Mouse (Mus musculus) forebrain, embryonic 11.5 days (tissue): ENCODE results near the gene Parvb. TPM values are rescaled to one million over a fixed set of nuclear protein-coding genes. Genes with fewer than 3 reads are reported as not detected.

Experiments
- ATAC-seq: fragments of 200-750 bp; cut with Nextera tagmentation; replicated peaks from 2 replicates; pipeline ENCODE4 v1.8.0; 2017; ENCODE audit warnings: moderate TSS enrichment; ENCODE audit not compliant: low FRiP score
- DNase-seq: peaks from one replicate; pipeline ENCODE4 v3.0.0-alpha.2; 2017; ENCODE audit warnings: low spot score
- H3K27ac ChIP-seq: fragments of 300-500 bp; sonication (generic); 2 replicates; pipeline ENCODE4 v1.5.1; 2014; ENCODE audit warnings: low read depth, low read length
- H3K27me3 ChIP-seq: fragments of 300-500 bp; sonication (generic); 2 replicates; pipeline ENCODE4 v1.6.1; 2014; ENCODE audit warnings: mild to moderate bottlenecking, low read length, mixed read lengths; ENCODE audit not compliant: control insufficient read depth, insufficient read depth
- H3K36me3 ChIP-seq: fragments of 300-500 bp; sonication (generic); 2 replicates; pipeline ENCODE4 v1.6.1; 2014; ENCODE audit warnings: mild to moderate bottlenecking, low read length, moderate library complexity, mixed read lengths; ENCODE audit not compliant: control insufficient read depth, insufficient read depth
- H3K4me1 ChIP-seq: fragments of 300-500 bp; sonication (generic); replicated peaks from 2 replicates; pipeline ENCODE4 v1.6.1; 2014; ENCODE audit warnings: low read length, mixed read lengths; ENCODE audit not compliant: control insufficient read depth, insufficient read depth
- H3K4me2 ChIP-seq: fragments of 300-500 bp; sonication (generic); 2 replicates; pipeline ENCODE4 v1.6.1; 2014; ENCODE audit warnings: low read depth, mild to moderate bottlenecking, low read length, moderate library complexity, mixed read lengths; ENCODE audit not compliant: severe bottlenecking
- H3K4me3 ChIP-seq: fragments of 300-500 bp; sonication (generic); 2 replicates; pipeline ENCODE4 v1.5.1; 2014; ENCODE audit warnings: low read depth, low read length
- H3K9ac ChIP-seq: fragments of 300-500 bp; sonication (generic); 2 replicates; pipeline ENCODE4 v1.6.1; 2014; ENCODE audit warnings: low read length
- H3K9me3 ChIP-seq: fragments of 300-500 bp; sonication (generic); 2 replicates; pipeline ENCODE4 v1.6.1; 2016; ENCODE audit warnings: low read length, mixed read lengths; ENCODE audit not compliant: control insufficient read depth
- WGBS: fragments of 180-500 bp; shearing (Covaris S2); extraction: QIAGEN DNeasy Blood & Tissue Kit; methylation state at CpG from one replicate; pipeline ENCODE4 v1.1.7; 2014; 5-methylcytosine and 5-hydroxymethylcytosine counted together
- polyA plus RNA-seq: library from polyadenylated mRNA; unstranded; fragments of >200 nt; fragmentation: Nextera tagmentation; extraction: Ambion mirVana; gene quantifications from 2 replicates; pipeline ENCODE4 v1.2.1, GENCODE M21; 2014

Gene Parvb
- polyA plus RNA-seq, 1 experiment from 2014 or later = 4.9 TPM

GRCm38 (mm10) chr15:84224779-84225178 is 7.1 kb upstream of the Parvb start:
- WGBS = 56% methylated on average over 10 of the region's 10 CpGs
- no peak overlapping the region for H3K27ac ChIP-seq
- H3K4me3 ChIP-seq = no peak overlapping the region
- no peak overlapping the region for H3K4me2 ChIP-seq
- H3K36me3 ChIP-seq = no peaks in the 10 kb centered on the region
- DNase-seq (no peak), ATAC-seq (no peak)
- no peaks in the 10 kb centered on the region for H3K4me1 ChIP-seq
- H3K27me3 ChIP-seq = peaks cover 1% of the 10 kb centered on the region; the same call in 1 of the 2 replicates
- H3K9ac ChIP-seq = no peak overlapping the region
- no peaks in the 10 kb centered on the region for H3K9me3 ChIP-seq

GRCm38 (mm10) chr15:84226918-84227317 is 4.9 kb upstream of the Parvb start:
- DNase-seq = no peak
- H3K27ac ChIP-seq = no peak overlapping the region
- H3K36me3 ChIP-seq = no peaks in the 10 kb centered on the region
- no peak overlapping the region for H3K4me2 ChIP-seq
- H3K27me3 ChIP-seq = peaks cover 5% of the 10 kb centered on the region; the same call in 1 of the 2 replicates
- no peak overlapping the region for H3K9ac ChIP-seq
- no peak overlapping the region for H3K4me3 ChIP-seq
- H3K4me1 ChIP-seq = peaks cover 3% of the 10 kb centered on the region; the same call in 1 of the 2 replicates
- WGBS = 67% methylated on average over 15 of the region's 15 CpGs
- ATAC-seq = no peak
- H3K9me3 ChIP-seq = no peaks in the 10 kb centered on the region

- no peak overlapping the region for H3K9ac ChIP-seq
- H3K27me3 ChIP-seq = peaks cover 8% of the 10 kb centered on the region
- no peaks in the 10 kb centered on the region for H3K36me3 ChIP-seq
- DNase-seq (no peak), ATAC-seq (no peak)
- H3K4me2 ChIP-seq = 0 out of 2 replicates have a peak overlapping the region, but pooled peaks have one; percentile 93
- 11% methylated on average over 5 of the region's 5 CpGs for WGBS
- H3K4me3 ChIP-seq = no peak overlapping the region
- H3K4me1 ChIP-seq = peaks cover 7% of the 10 kb centered on the region; the same call in 1 of the 2 replicates
- no peaks in the 10 kb centered on the region for H3K9me3 ChIP-seq
- no peak overlapping the region for H3K27ac ChIP-seq
These were observed 1.2 kb upstream of the Parvb start for GRCm38 (mm10) chr15:84230661-84231060.

GRCm38 (mm10) chr15:84231113-84231712 is 630 bp upstream of the Parvb start:
- ATAC-seq (no peak), DNase-seq (peak; percentile 65)
- peak overlapping the region; percentile 50 for H3K9ac ChIP-seq
- H3K27ac ChIP-seq = no peak overlapping the region
- H3K4me2 ChIP-seq = peak overlapping the region; percentile 93
- peaks cover 7% of the 10 kb centered on the region; the same call in 1 of the 2 replicates for H3K4me1 ChIP-seq
- H3K9me3 ChIP-seq = no peaks in the 10 kb centered on the region
- no peaks in the 10 kb centered on the region for H3K36me3 ChIP-seq
- peaks cover 8% of the 10 kb centered on the region for H3K27me3 ChIP-seq
- WGBS = 4% methylated on average over 16 of the region's 16 CpGs
- H3K4me3 ChIP-seq = peak overlapping the region; percentile 47

- H3K4me2 ChIP-seq = peak overlapping the region; percentile 93; the same call in 1 of the 2 replicates
- peaks cover 8% of the 10 kb centered on the region for H3K27me3 ChIP-seq
- 5% methylated on average over 8 of the region's 8 CpGs for WGBS
- H3K4me3 ChIP-seq = peak overlapping the region; percentile 47
- no peaks in the 10 kb centered on the region for H3K9me3 ChIP-seq
- DNase-seq = no peak
- ATAC-seq = no peak
- no peaks in the 10 kb centered on the region for H3K36me3 ChIP-seq
- H3K9ac ChIP-seq = no peak overlapping the region; the same call in 1 of the 2 replicates
- peaks cover 7% of the 10 kb centered on the region; the same call in 1 of the 2 replicates for H3K4me1 ChIP-seq
- H3K27ac ChIP-seq = no peak overlapping the region
These were observed 766 bp downstream of the Parvb start for GRCm38 (mm10) chr15:84232609-84233008.

GRCm38 (mm10) chr15:84234794-84235581 is 3.1 kb downstream of the Parvb start:
- Histone ChIP-seq H3K4me1 (peaks cover 9% of the 10 kb centered on the region; the same call in 1 of the 2 replicates), H3K27me3 (peaks cover 6% of the 10 kb centered on the region), H3K9me3 (no peaks in the 10 kb centered on the region), H3K36me3 (no peaks in the 10 kb centered on the region), H3K4me3 (no peak overlapping the region), H3K4me2 (no peak overlapping the region), H3K9ac (no peak overlapping the region), H3K27ac (no peak overlapping the region)
- 86% methylated on average over 7 of the region's 7 CpGs for WGBS
- DNase-seq (no peak), ATAC-seq (no peak)

- H3K36me3 ChIP-seq = no peaks in the 10 kb centered on the region
- H3K4me2 ChIP-seq = no peak overlapping the region
- ATAC-seq (no peak), DNase-seq (no peak)
- peaks cover 6% of the 10 kb centered on the region; the same call in 1 of the 2 replicates for H3K27me3 ChIP-seq
- peaks cover 9% of the 10 kb centered on the region; the same call in 1 of the 2 replicates for H3K4me1 ChIP-seq
- 84% methylated on average over 7 of the region's 7 CpGs for WGBS
- H3K9ac ChIP-seq = no peak overlapping the region
- H3K27ac ChIP-seq = no peak overlapping the region
- H3K9me3 ChIP-seq = no peaks in the 10 kb centered on the region
- H3K4me3 ChIP-seq = no peak overlapping the region
These were observed 3.8 kb downstream of the Parvb start for GRCm38 (mm10) chr15:84235646-84236045.

- ATAC-seq (no peak), DNase-seq (no peak)
- H3K27ac ChIP-seq = no peak overlapping the region
- no peak overlapping the region for H3K4me2 ChIP-seq
- WGBS = 29% methylated on average over 15 of the region's 15 CpGs
- H3K27me3 ChIP-seq = no peaks in the 10 kb centered on the region
- H3K4me1 ChIP-seq = peaks cover 3% of the 10 kb centered on the region; the same call in 1 of the 2 replicates
- H3K9ac ChIP-seq = no peak overlapping the region
- no peaks in the 10 kb centered on the region for H3K9me3 ChIP-seq
- H3K36me3 ChIP-seq = no peaks in the 10 kb centered on the region
- H3K4me3 ChIP-seq = no peak overlapping the region
These were observed 6.7 kb downstream of the Parvb start for GRCm38 (mm10) chr15:84238552-84238951.
